Mouse (Mus musculus) activated CD4-positive, CD25-positive, alpha-beta regulatory T cell, adult 4 months (primary cell): ENCODE data around the gene Myo15b. TPM values are rescaled to one million over a fixed set of nuclear protein-coding genes. Genes with fewer than 3 reads are reported as not detected.

Source experiments
- polyA plus RNA-seq, 2 experiments: library from polyadenylated mRNA; unstranded; fragments of 100-300 nt; shearing (Covaris generic); gene quantifications; one replicate each; pipeline ENCODE4 v1.2.1; 2017

Gene Myo15b
- polyA plus RNA-seq, 2 experiments from 2014 or later, result not detected

Other genes with a start within 250 kb of the Myo15b start
- 100 to 1,000 TPM; 230 to 231 TPM for gene Mif4gd, start 245.4 kb upstream of the Myo15b start, polyA plus RNA-seq
- gene Slc25a19, start 230.1 kb upstream of the Myo15b start, polyA plus RNA-seq, result 10 to 100 TPM; 68.7 to 90.3 TPM
- 10 to 100 TPM; 28.3 to 34.4 TPM for gene Grb2, start 149.8 kb upstream of the Myo15b start, polyA plus RNA-seq
- 10 to 100 TPM in 1 of 2 experiments, 1 to 10 TPM in 1; 9.2 to 14.6 TPM for gene Tmem94, start 93.0 kb upstream of the Myo15b start, polyA plus RNA-seq
- gene Caskin2, start 44.8 kb upstream of the Myo15b start, polyA plus RNA-seq, result under 1 TPM; 0.46 to 0.79 TPM
- 10 to 100 TPM in 1 of 2 experiments, 1 to 10 TPM in 1; 8.9 to 11.9 TPM for gene Tsen54, start 43.7 kb upstream of the Myo15b start, polyA plus RNA-seq
- 1 to 10 TPM; 6.3 TPM for gene Llgl2, start 34.4 kb upstream of the Myo15b start, polyA plus RNA-seq
- gene Smim5, start 41.6 kb downstream of the Myo15b start, polyA plus RNA-seq, result 1 to 10 TPM in 1 of 2 experiments, under 1 TPM in 1; 0.89 to 1.2 TPM
- gene Smim6, start 53.6 kb downstream of the Myo15b start, polyA plus RNA-seq, result 1 to 10 TPM; 2.5 to 3.6 TPM
- gene Sap30bp, start 74.9 kb downstream of the Myo15b start, polyA plus RNA-seq, result 10 to 100 TPM; 36.0 to 53.3 TPM
- 10 to 100 TPM; 12.1 to 22.5 TPM for gene Recql5, start 75.1 kb downstream of the Myo15b start, polyA plus RNA-seq
- not detected for gene Itgb4, start 116.3 kb downstream of the Myo15b start, polyA plus RNA-seq
- 10 to 100 TPM; 23.0 to 25.3 TPM for gene Galk1, start 154.3 kb downstream of the Myo15b start, polyA plus RNA-seq
- 1,000 to 10,000 TPM; 1,520 to 1,873 TPM for gene H3f3b, start 169.6 kb downstream of the Myo15b start, polyA plus RNA-seq
- 10 to 100 TPM; 10.4 to 12.3 TPM for gene Unk, start 171.9 kb downstream of the Myo15b start, polyA plus RNA-seq
- 100 to 1,000 TPM in 1 of 2 experiments, 10 to 100 TPM in 1; 68.6 to 116 TPM for gene Unc13d, start 219.6 kb downstream of the Myo15b start, polyA plus RNA-seq
- gene Wbp2, start 228.6 kb downstream of the Myo15b start, polyA plus RNA-seq, result 100 to 1,000 TPM in 1 of 2 experiments, 10 to 100 TPM in 1; 85.4 to 142 TPM